Mouse (Mus musculus) CH12.LX (cell line): ENCODE data around the gene Zfp82. TPM values are rescaled to one million over a fixed set of nuclear protein-coding genes. Genes with fewer than 3 reads are reported as not detected.

Source experiments
- DNase-seq: peaks from one replicate; pipeline ENCODE4 v3.0.0-alpha.2; 2013; ENCODE audit errors: extremely low read depth
- H3K27ac ChIP-seq: 2 replicates; pipeline ENCODE4 v1.5.1; 2012; ENCODE audit warnings: low read depth, mild to moderate bottlenecking, control low read depth, moderate library complexity; ENCODE audit not compliant: insufficient read depth
- H3K27me3 ChIP-seq: replicated peaks from 2 replicates; pipeline ENCODE3; 2012; ENCODE audit warnings: inconsistent platforms
- H3K36me3 ChIP-seq, 2 experiments: replicated peaks in 1 of 2; 2 replicates each; pipeline versions ENCODE3 to v1.6.1; 2012; ENCODE audit warnings: inconsistent platforms in 1 of 2, low read length in 1 of 2, mild to moderate bottlenecking in 1 of 2, mixed read lengths in 1 of 2, moderate library complexity in 1 of 2; ENCODE audit not compliant: control insufficient read depth in 1 of 2, insufficient read depth in 1 of 2
- H3K4me1 ChIP-seq, 2 experiments: 2 replicates each; pipeline ENCODE4 v1.6.1; 2012; ENCODE audit warnings: inconsistent platforms in 1 of 2, moderate library complexity in 1 of 2; ENCODE audit not compliant: insufficient read depth in 2 of 2, control insufficient read depth in 1 of 2
- H3K4me2 ChIP-seq: 2 replicates; pipeline ENCODE4 v1.6.1; 2012; ENCODE audit warnings: low read depth, mild to moderate bottlenecking, control low read depth; ENCODE audit not compliant: poor library complexity, insufficient read depth, severe bottlenecking
- H3K4me3 ChIP-seq, 3 experiments: fragments of 150-350 bp in 1 of 3; sonication (generic) in 1 of 3; replicated peaks in 1 of 3; 2 replicates each; pipeline versions ENCODE3 to v1.5.1; 2011 to 2012; ENCODE audit warnings: low read depth in 2 of 3, low read length in 2 of 3, mild to moderate bottlenecking in 2 of 3, moderate library complexity in 2 of 3, control low read depth in 1 of 3, improper control_type of control experiment in 1 of 3, inconsistent platforms in 1 of 3, mixed read lengths in 1 of 3; ENCODE audit not compliant: poor library complexity in 1 of 3
- H3K79me2 ChIP-seq: replicated peaks from 2 replicates; pipeline ENCODE4 v1.6.1; 2012; ENCODE audit warnings: mild to moderate bottlenecking, moderate library complexity; ENCODE audit not compliant: control insufficient read depth, poor library complexity, insufficient read depth, severe bottlenecking; ENCODE audit errors: extremely low read depth
- H3K9ac ChIP-seq: 2 replicates; pipeline ENCODE4 v1.6.1; 2012; ENCODE audit warnings: low read depth, mild to moderate bottlenecking, control low read depth, moderate library complexity; ENCODE audit not compliant: insufficient read depth
- H3K9me3 ChIP-seq: replicated peaks from 2 replicates; pipeline ENCODE3; 2012; ENCODE audit warnings: low read length, inconsistent platforms, mixed read lengths
- BHLHE40 ChIP-seq: IDR thresholded peaks from 2 replicates; pipeline ENCODE4 v1.6.1; 2011; ENCODE audit warnings: mild to moderate bottlenecking, low read depth, low read length, improper control_type of control experiment
- CHD1 ChIP-seq: IDR thresholded peaks from 2 replicates; pipeline ENCODE4 v1.6.1; 2012; ENCODE audit warnings: low read depth, low read length, improper control_type of control experiment, inconsistent platforms
- CHD2 ChIP-seq: IDR thresholded peaks from 2 replicates; pipeline ENCODE4 v1.6.1; 2011; ENCODE audit warnings: low read length, improper control_type of control experiment
- CTCF ChIP-seq, 2 experiments: IDR thresholded peaks in 1 of 2; conservative IDR thresholded peaks in 1 of 2; 2 replicates each; pipeline ENCODE4 v1.5.1; 2011 to 2012; ENCODE audit warnings: low read depth in 2 of 2, low read length in 2 of 2, improper control_type of control experiment in 1 of 2, inconsistent platforms in 1 of 2, mild to moderate bottlenecking in 1 of 2, moderate library complexity in 1 of 2
- E2F4 ChIP-seq: IDR thresholded peaks from 2 replicates; pipeline ENCODE4 v1.6.1; 2011; ENCODE audit warnings: low read depth, low read length, improper control_type of control experiment; ENCODE audit not compliant: insufficient replicate concordance
- ELF1 ChIP-seq: IDR thresholded peaks from 2 replicates; pipeline ENCODE4 v1.6.1; 2014; ENCODE audit warnings: low read depth, mild to moderate bottlenecking, inconsistent platforms, low read length, improper control_type of control experiment
- EP300 ChIP-seq: IDR thresholded peaks from 2 replicates; pipeline ENCODE4 v1.6.1; 2011; ENCODE audit warnings: low read length, improper control_type of control experiment
- ETS1 ChIP-seq: conservative IDR thresholded peaks from 2 replicates; pipeline ENCODE4 v1.6.1; 2012; ENCODE audit warnings: low read depth, mild to moderate bottlenecking, inconsistent platforms, low read length, improper control_type of control experiment, moderate library complexity
- HCFC1 ChIP-seq: IDR thresholded peaks from 2 replicates; pipeline ENCODE4 v1.6.1; 2012; ENCODE audit warnings: low read depth, mild to moderate bottlenecking, inconsistent platforms, low read length, improper control_type of control experiment
- IRF4 ChIP-seq: IDR thresholded peaks from 2 replicates; pipeline ENCODE4 v1.6.1; 2014; ENCODE audit warnings: low read depth, mild to moderate bottlenecking, inconsistent platforms, low read length, improper control_type of control experiment
- JUN ChIP-seq: IDR thresholded peaks from 2 replicates; pipeline ENCODE4 v1.6.1; 2011; ENCODE audit warnings: low read depth, mild to moderate bottlenecking, low read length, improper control_type of control experiment, moderate library complexity; ENCODE audit not compliant: insufficient read depth
- JUND ChIP-seq: conservative IDR thresholded peaks from 2 replicates; pipeline ENCODE4 v1.6.1; 2011; ENCODE audit warnings: low read depth, low read length, improper control_type of control experiment
- KAT2A ChIP-seq: IDR thresholded peaks from 2 replicates; pipeline ENCODE4 v1.6.1; 2012; ENCODE audit warnings: low read length, improper control_type of control experiment, inconsistent platforms; ENCODE audit not compliant: insufficient replicate concordance
- MAX ChIP-seq: IDR thresholded peaks from 2 replicates; pipeline ENCODE4 v1.6.1; 2011; ENCODE audit warnings: low read length, improper control_type of control experiment
- MEF2A ChIP-seq: IDR thresholded peaks from 2 replicates; pipeline ENCODE4 v1.6.1; 2014; ENCODE audit warnings: low read depth, mild to moderate bottlenecking, inconsistent platforms, low read length, improper control_type of control experiment, borderline replicate concordance
- MXI1 ChIP-seq: IDR thresholded peaks from 2 replicates; pipeline ENCODE4 v1.6.1; 2011; ENCODE audit warnings: mild to moderate bottlenecking, low read depth, low read length, improper control_type of control experiment
- MYC ChIP-seq: IDR thresholded peaks from 2 replicates; pipeline ENCODE4 v1.6.1; 2011; ENCODE audit warnings: low read depth, mild to moderate bottlenecking, improper control_type of control experiment, low read length
- NELFE ChIP-seq: IDR thresholded peaks from 2 replicates; pipeline ENCODE4 v1.6.1; 2011; ENCODE audit warnings: low read depth, low read length, improper control_type of control experiment
- PAX5 ChIP-seq: IDR thresholded peaks from 2 replicates; pipeline ENCODE4 v1.6.1; 2012; ENCODE audit warnings: low read length, inconsistent platforms, mixed read lengths
- POLR2A ChIP-seq: IDR thresholded peaks from 2 replicates; pipeline ENCODE4 v1.6.1; 2011; ENCODE audit warnings: low read depth, mild to moderate bottlenecking, improper control_type of control experiment, low read length
- POLR2AphosphoS2 ChIP-seq: IDR thresholded peaks from 2 replicates; pipeline ENCODE4 v1.6.1; 2011; ENCODE audit warnings: low read depth, low read length, improper control_type of control experiment
- RAD21 ChIP-seq: IDR thresholded peaks from 2 replicates; pipeline ENCODE4 v1.6.1; 2011; ENCODE audit warnings: low read depth, mild to moderate bottlenecking, low read length, improper control_type of control experiment, moderate library complexity
- RCOR1 ChIP-seq: conservative IDR thresholded peaks from 2 replicates; pipeline ENCODE4 v1.6.1; 2012; ENCODE audit warnings: low read depth, mild to moderate bottlenecking, inconsistent platforms, low read length, improper control_type of control experiment
- SIN3A ChIP-seq: IDR thresholded peaks from 2 replicates; pipeline ENCODE4 v1.6.1; 2012; ENCODE audit warnings: low read length, improper control_type of control experiment, inconsistent platforms
- SMC3 ChIP-seq: IDR thresholded peaks from 2 replicates; pipeline ENCODE4 v1.6.1; 2011; ENCODE audit warnings: low read depth, low read length, improper control_type of control experiment
- TBP ChIP-seq: conservative IDR thresholded peaks from 2 replicates; pipeline ENCODE4 v1.6.1; 2011; ENCODE audit warnings: low read depth, low read length, improper control_type of control experiment
- TCF12 ChIP-seq: IDR thresholded peaks from 2 replicates; pipeline ENCODE4 v1.6.1; 2014; ENCODE audit warnings: low read depth, mild to moderate bottlenecking, inconsistent platforms, low read length, improper control_type of control experiment
- UBTF ChIP-seq: IDR thresholded peaks from 2 replicates; pipeline ENCODE4 v1.6.1; 2012; ENCODE audit warnings: low read depth, mild to moderate bottlenecking, inconsistent platforms, low read length, improper control_type of control experiment, moderate library complexity
- USF1 ChIP-seq: IDR thresholded peaks from 2 replicates; pipeline ENCODE4 v1.6.1; 2014; ENCODE audit warnings: low read depth, mild to moderate bottlenecking, inconsistent platforms, low read length, improper control_type of control experiment
- ZC3H11A ChIP-seq: IDR thresholded peaks from 2 replicates; pipeline ENCODE4 v1.6.1; 2012; ENCODE audit warnings: low read depth, mild to moderate bottlenecking, inconsistent platforms, low read length, improper control_type of control experiment
- ZKSCAN1 ChIP-seq: IDR thresholded peaks from 2 replicates; pipeline ENCODE4 v1.6.1; 2012; ENCODE audit warnings: low read depth, inconsistent platforms, low read length, improper control_type of control experiment, borderline replicate concordance
- ZNF384 ChIP-seq: IDR thresholded peaks from 2 replicates; pipeline ENCODE4 v1.6.1; 2012; ENCODE audit warnings: low read depth, low read length, improper control_type of control experiment, inconsistent platforms
- dilution Hi-C: fragments of 300-500 bp; cut with MboI; formaldehyde crosslinking; loops from 2 replicates; pipeline ENCODE4 v1.14.3; 2020; ENCODE audit warnings: low sequenced_read_pairs; ENCODE audit not compliant: extremely low pct_unique_long_range_greater_than_20kb, extremely low pct_ligation_motif_present
- in situ Hi-C: fragments of 300-500 bp; cut with MboI; formaldehyde crosslinking; loops from 3 replicates; pipeline ENCODE4 v1.14.3; 2019; ENCODE audit warnings: low sequenced_read_pairs, low pct_ligation_motif_present, low pct_unique_long_range_greater_than_20kb, mixed read lengths
- polyA plus RNA-seq: library from polyadenylated mRNA; unstranded; fragments of >175 nt; gene quantifications from 2 replicates; pipeline ENCODE4 v1.2.1, GENCODE M21; 2012; ENCODE audit warnings: low read depth; ENCODE audit not compliant: insufficient read length
- total RNA-seq, 2 experiments: library from RNA; depleted of rRNA; stranded (reverse); fragments of 300-350 nt in 1 of 2; fragments of >200 nt in 1 of 2; gene quantifications; 2 replicates each; pipeline ENCODE4 v1.2.3; 2012 to 2014

The Zfp82 gene
- total and polyA plus RNA-seq, 3 experiments, result 4.9 to 7.1 (median 6.9) TPM

DNA sequence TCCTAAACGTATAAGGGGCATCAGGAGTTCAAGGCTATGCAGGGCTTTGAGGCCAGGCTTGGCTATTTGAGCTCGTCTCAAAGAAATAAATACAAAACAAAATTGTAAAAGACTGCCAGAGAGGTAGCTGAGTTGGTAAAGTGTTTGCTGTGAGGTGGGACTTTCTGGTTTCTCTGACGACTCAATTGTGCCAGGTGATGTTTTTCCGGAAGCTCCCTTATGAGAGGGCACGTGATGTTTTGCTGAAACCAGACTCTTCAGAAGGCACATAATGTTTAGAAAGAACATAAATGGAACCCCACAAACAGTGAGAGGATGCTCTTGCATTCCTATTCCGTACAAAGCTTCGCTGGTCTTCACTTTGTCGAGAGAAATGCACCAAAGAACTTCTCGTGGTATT is 20.0 kb upstream of the Zfp82 start:
- dilution Hi-C loops (no loop called here), in situ Hi-C loops (no loop called here)

DNA sequence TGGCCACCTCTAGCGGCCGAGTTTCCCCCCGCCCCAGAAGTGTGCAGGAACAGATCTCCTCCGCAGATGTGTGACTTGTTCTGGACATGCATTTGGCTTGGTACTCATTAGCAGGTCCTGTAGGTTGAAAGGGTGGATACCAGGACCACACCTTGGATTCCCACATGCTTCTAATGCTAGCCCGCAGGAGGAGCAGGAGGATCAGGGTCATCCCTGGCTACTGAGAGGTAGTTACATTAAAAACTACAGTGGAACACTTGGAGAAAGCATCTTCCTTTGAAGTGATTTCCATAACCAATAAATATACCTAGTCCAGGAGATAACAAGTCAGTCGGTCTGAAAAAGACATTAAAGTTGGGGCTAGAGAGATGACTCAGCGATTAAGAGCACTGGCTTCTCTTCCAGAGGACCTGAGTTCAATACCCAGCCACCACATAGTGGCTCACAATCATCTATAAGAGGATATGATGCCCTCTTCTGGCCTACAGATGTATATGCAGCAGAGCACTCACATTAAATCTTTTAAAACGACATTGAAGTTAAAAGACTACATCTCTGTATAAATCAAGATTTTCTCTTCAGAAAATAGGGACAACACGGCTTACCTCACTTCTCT is 18.4 kb upstream of the Zfp82 start:
- Histone ChIP-seq H3K4me3 (peak overlapping the region; percentile 47 to 78 (median 69)), H3K79me2 (peaks cover 13% of the 10 kb centered on the region), H3K4me2 (peak overlapping the region; percentile 65), H3K9me3 (no peaks in the 10 kb centered on the region), H3K27me3 (no peaks in the 10 kb centered on the region), H3K36me3 (peaks cover 3 to 11% of the 10 kb centered on the region in 2 experiments), H3K4me1 (peaks cover 10 to 33% of the 10 kb centered on the region in 2 experiments), H3K9ac (peak overlapping the region; percentile 21), H3K27ac (peak overlapping the region; percentile 87)
- in situ Hi-C loops (no loop called here), dilution Hi-C loops (no loop called here)
- peak; percentile 72 for DNase-seq
- no peak for TF ChIP-seq CHD1
- TF ChIP-seq SMC3, result peak; percentile 52
- TF ChIP-seq MAX, result no peak
- TF ChIP-seq PAX5, result no peak
- no peak for TF ChIP-seq EP300
- no peak for TF ChIP-seq ZKSCAN1
- TF ChIP-seq MEF2A, result no peak
- TF ChIP-seq CHD2, result no peak
- TF ChIP-seq ELF1, result no peak
- TF ChIP-seq HCFC1, result peak; percentile 55; the same call in 1 of the 2 replicates
- TF ChIP-seq SIN3A, result peak; percentile 21; the same call in 1 of the 2 replicates
- peak; percentile 53 to 75; a peak in 3 of 4 replicates for TF ChIP-seq CTCF (conservative IDR thresholded peaks at IDR 0.05 in 1 of 2, IDR thresholded peaks at IDR 0.05 in 1 of 2; ENCODE audit: low read depth in 2 of 2, low read length in 2 of 2)
- TF ChIP-seq JUND, result no peak; the same call in 1 of the 2 replicates
- no peak for TF ChIP-seq RCOR1
- TF ChIP-seq KAT2A, result no peak
- no peak for TF ChIP-seq ETS1
- TF ChIP-seq NELFE, result no peak
- 0 out of 2 replicates have a peak, but pooled peaks have one; percentile 20 for TF ChIP-seq IRF4
- no peak for TF ChIP-seq ZNF384
- TF ChIP-seq POLR2AphosphoS2, result no peak
- no peak for TF ChIP-seq ZC3H11A
- TF ChIP-seq TBP, result no peak
- no peak for TF ChIP-seq MXI1
- TF ChIP-seq BHLHE40, result no peak
- TF ChIP-seq JUN, result no peak
- no peak for TF ChIP-seq USF1
- TF ChIP-seq TCF12, result no peak
- no peak for TF ChIP-seq UBTF

More for the DNA sequence above, 20.0 kb upstream of the Zfp82 start:
- Histone ChIP-seq H3K9me3 (no peaks in the 10 kb centered on the region), H3K79me2 (peaks cover 14% of the 10 kb centered on the region), H3K4me1 (peaks cover 17 to 40% of the 10 kb centered on the region in 2 experiments), H3K27ac (no peak overlapping the region), H3K36me3 (peaks cover 3 to 4% of the 10 kb centered on the region in 2 experiments), H3K9ac (no peak overlapping the region), H3K4me2 (no peak overlapping the region), H3K27me3 (no peaks in the 10 kb centered on the region), H3K4me3 (no peak overlapping the region)
- DNase-seq, result no peak
- TF ChIP-seq POLR2A (no peak), E2F4 (no peak), MYC (no peak), BHLHE40 (no peak), POLR2AphosphoS2 (no peak), TBP (no peak), ETS1 (no peak), ELF1 (no peak), JUND (no peak), ZKSCAN1 (no peak), RAD21 (no peak)
